Mouse (Mus musculus): ENCODE results near the gene Dnajb5. TPM values are rescaled to one million over a fixed set of nuclear protein-coding genes. Genes with fewer than 3 reads are reported as not detected.
"Not testable (repeated sequence)": the region's sequence is repeated elsewhere in the genome, so short reads cannot be mapped to it uniquely, and the experiment has no call there.

Dnajb5 gene
- total and polyA plus RNA-seq, 2 experiments from 2014 or later = 33.4 to 88.0 TPM

DNA sequence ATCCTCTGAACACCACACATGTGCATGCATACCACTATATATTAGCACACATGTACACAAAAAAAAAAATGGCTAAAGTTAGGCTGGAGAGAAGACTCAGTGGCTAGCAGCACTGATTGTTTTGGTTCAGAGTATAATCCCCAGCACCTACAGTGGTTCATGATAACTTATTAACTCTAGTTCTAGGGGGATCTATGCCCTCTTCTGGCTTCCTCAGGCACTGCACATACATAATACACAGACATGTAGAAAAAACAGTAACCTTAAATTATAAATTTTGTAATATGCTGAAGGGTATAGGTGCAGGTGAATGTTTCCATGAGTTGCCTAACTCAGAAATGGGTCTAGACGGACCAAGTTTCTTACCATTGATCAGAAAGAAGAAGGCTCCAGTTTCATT lies 38.7 kb downstream of the Dnajb5 start:
- Histone ChIP-seq H3K36me3 (ENCODE audit: insufficient read depth, low read length) (peaks cover 88% of the 10 kb centered on the region), H3K4me3 (ENCODE audit: low read length) (no peak overlapping the region), H3K9ac (replicated peaks; ENCODE audit: low read length) (no peak overlapping the region), H3K4me1 (ENCODE audit: insufficient read depth, low read length) (no peaks in the 10 kb centered on the region), H3K27ac (no peak overlapping the region), H3K9me3 (ENCODE audit: low read length) (no peaks in the 10 kb centered on the region), H3K4me2 (ENCODE audit: low read depth, low read length) (no peak overlapping the region), H3K27me3 (ENCODE audit: insufficient read depth, low read length) (no peaks in the 10 kb centered on the region)
- peak; percentile 13; the same call in 1 of the 2 replicates for TF ChIP-seq CTCF (IDR thresholded peaks at IDR 0.05; ENCODE audit: low read depth)
- WGBS = 87% methylated on average over 1 of the region's 1 CpGs
- no peak for DNase-seq (ENCODE audit: low spot score)
- ATAC-seq = no peak

DNA sequence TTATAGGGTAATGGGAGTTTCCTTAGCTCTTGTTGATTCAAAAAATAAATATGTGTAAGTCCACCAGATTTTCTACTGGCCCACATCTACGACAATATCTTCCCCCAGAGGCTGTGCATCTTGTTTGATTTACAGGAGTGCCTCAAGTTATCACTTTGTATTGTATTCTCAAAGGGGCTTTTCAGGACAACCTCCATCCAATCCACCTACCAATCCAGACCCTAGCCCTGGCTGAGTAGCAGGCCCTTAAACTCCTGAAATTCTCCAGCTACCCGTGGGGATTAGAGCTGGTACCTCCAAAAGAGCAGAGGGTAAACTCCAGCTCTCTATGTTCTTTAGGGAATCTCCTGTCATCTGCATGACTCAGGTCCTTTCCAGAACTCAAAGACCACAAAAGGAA lies 48.4 kb downstream of the Dnajb5 start:
- Histone ChIP-seq H3K36me3 (ENCODE audit: insufficient read depth, low read length) (peaks cover 23% of the 10 kb centered on the region), H3K9me3 (ENCODE audit: low read length) (no peaks in the 10 kb centered on the region), H3K4me2 (ENCODE audit: low read depth, low read length) (peak overlapping the region; percentile 93), H3K4me1 (ENCODE audit: insufficient read depth, low read length) (peaks cover 16% of the 10 kb centered on the region), H3K27ac (no peak overlapping the region), H3K27me3 (ENCODE audit: insufficient read depth, low read length) (no peaks in the 10 kb centered on the region), H3K4me3 (ENCODE audit: low read length) (peak overlapping the region; percentile 96; the same call in 1 of the 2 replicates), H3K9ac (replicated peaks; ENCODE audit: low read length) (0 out of 2 replicates have a peak overlapping the region, but pooled peaks have one; percentile 97)
- DNase-seq (ENCODE audit: low spot score) (no peak), ATAC-seq (no peak)
- WGBS = 71% methylated on average over 2 of the region's 2 CpGs
- no peak for TF ChIP-seq CTCF (IDR thresholded peaks at IDR 0.05; ENCODE audit: low read depth)

DNA sequence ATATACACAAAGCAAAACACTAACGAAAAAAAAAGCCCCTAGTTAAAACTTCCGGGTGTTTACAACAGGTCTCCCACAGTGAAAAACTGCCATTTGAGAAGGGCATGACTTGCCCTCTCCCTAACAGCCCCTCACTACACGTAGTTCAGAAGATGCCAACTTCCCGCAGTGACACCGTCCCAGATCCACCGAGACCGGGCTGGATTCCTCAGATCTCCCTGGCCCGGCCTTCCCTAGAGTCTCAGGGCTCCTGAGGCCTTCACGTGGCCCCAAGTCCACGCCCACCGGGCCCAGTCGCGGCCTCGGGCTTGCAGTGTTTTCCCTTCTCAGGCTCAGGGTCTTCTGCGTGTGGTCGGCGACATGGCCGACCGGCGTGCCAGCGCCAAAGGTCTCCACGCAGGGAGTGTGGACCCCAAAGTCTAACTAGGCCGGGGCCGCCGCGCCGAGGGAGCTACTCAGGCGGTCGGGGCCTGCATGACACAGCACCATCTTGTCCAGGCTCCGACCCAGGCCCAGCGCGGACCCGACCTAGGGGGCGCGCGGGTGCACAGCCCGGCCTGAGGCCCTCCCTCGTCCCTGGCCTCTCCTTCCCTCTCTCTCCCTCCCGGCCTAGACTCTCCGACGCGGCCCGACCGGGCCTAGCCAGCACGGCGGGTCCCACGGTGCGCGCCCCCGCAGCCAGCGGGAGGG lies 50.0 kb downstream of the Dnajb5 start:
- H3K27ac ChIP-seq = peak overlapping the region; percentile 99
- peak; percentile 34 for TF ChIP-seq CTCF (IDR thresholded peaks at IDR 0.05; ENCODE audit: low read depth)

DNA sequence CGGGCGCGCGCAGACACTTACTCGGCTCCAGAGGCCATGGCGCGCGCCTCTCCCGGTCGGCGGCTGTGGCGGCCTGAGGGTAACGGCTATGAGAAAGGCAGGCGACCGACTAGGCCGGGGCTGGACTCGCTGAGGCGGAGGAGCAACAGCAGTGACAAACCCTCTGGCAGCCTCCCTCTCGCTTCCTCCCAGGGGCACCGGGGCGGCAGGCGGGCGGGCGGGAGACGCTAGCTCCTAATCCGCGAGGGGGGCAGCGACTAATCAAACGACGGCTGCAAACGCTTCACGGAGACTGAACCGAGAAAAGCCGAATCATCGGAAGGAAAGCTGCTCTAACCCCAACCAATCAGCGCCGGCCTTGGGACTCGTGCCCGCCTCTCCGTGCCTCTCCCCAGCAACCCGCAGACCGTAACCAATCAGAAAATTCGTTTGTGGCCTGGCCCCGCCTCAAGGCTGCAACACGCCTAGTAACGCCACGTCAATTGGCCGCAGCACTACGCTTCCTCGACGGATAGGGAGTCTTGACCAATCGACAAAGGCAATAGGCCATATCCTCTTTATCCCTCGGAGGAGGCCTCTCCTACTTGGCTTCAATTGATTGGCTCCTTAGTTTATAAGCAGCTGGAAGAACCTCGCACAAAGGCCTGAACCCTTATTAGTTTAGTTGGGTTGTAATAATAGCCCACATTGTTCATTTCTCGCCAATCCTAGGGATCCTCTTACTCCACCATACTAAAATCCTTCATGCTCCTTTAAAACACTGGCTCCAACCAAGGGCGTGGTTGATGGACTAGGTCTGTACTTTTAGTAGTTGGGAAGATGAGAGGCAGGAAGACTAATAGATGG lies 50.8 kb downstream of the Dnajb5 start, which contains the start of gene Vcp:
TSS of gene Vcp (minus strand) at position 367 of the 846 bp plus-strand sequence.
- Histone ChIP-seq H3K4me1 (ENCODE audit: insufficient read depth, low read length) (peaks cover 16% of the 10 kb centered on the region), H3K4me3 (ENCODE audit: low read length) (peak within 1 kb of the TSS; percentile 96), H3K27ac (peak within 1 kb of the TSS; percentile 99), H3K9ac (replicated peaks; ENCODE audit: low read length) (peak within 1 kb of the TSS; percentile 97), H3K4me2 (ENCODE audit: low read depth, low read length) (peak within 1 kb of the TSS; percentile 93)
- WGBS = 1% methylated on average over 46 of the region's 56 CpGs
- DNase-seq (ENCODE audit: low spot score) (peak; percentile 99), ATAC-seq (peak; percentile 99)
- H3K9me3 ChIP-seq (ENCODE audit: low read length); H3K36me3 ChIP-seq (ENCODE audit: insufficient read depth, low read length); H3K27me3 ChIP-seq (ENCODE audit: insufficient read depth, low read length): not testable (repeated sequence)

More for the DNA sequence above, 50.0 kb downstream of the Dnajb5 start:
- Histone ChIP-seq H3K9me3 (ENCODE audit: low read length) (no peaks in the 10 kb centered on the region), H3K27me3 (ENCODE audit: insufficient read depth, low read length) (no peaks in the 10 kb centered on the region), H3K36me3 (ENCODE audit: insufficient read depth, low read length) (peaks cover 7% of the 10 kb centered on the region; the same call in 1 of the 2 replicates), H3K9ac (replicated peaks; ENCODE audit: low read length) (peak overlapping the region; percentile 97), H3K4me3 (ENCODE audit: low read length) (peak overlapping the region; percentile 96), H3K4me1 (ENCODE audit: insufficient read depth, low read length) (peaks cover 16% of the 10 kb centered on the region), H3K4me2 (ENCODE audit: low read depth, low read length) (peak overlapping the region; percentile 93)
- under 1% methylated on average over 50 of the region's 51 CpGs for WGBS
- ATAC-seq (peak; percentile 68), DNase-seq (ENCODE audit: low spot score) (peak; percentile 77)

DNA sequence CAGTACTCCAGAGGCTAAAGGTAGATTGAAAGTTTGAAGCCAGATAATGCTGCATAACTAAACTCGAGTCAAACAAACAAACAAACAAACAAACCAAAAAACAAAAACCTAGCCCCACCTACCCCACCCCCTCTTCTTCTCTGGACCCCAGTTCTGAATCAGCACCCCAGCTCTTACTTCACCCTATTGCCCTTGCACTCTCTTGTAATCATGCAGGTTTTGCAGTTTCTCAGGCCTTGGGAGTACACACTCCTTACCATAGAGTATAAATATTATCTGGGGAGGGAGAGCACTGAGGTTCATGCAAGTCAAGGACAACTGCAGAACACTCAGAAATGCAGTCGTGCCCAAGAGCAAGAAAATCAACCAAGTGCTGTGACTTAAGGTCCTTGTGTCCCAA lies 51.7 kb downstream of the Dnajb5 start:
- no peak for ATAC-seq
- no peaks in the 10 kb centered on the region for H3K9me3 ChIP-seq (ENCODE audit: low read length)
- H3K4me1 ChIP-seq (ENCODE audit: insufficient read depth, low read length) = peaks cover 16% of the 10 kb centered on the region
- TF ChIP-seq CTCF (IDR thresholded peaks at IDR 0.05; ENCODE audit: low read depth) = no peak
- WGBS = 90% methylated on average over 2 of the region's 2 CpGs
- H3K27ac ChIP-seq = peak overlapping the region; percentile 73
- H3K4me3 ChIP-seq (ENCODE audit: low read length) = no peak overlapping the region
- no peak overlapping the region for H3K9ac ChIP-seq (replicated peaks; ENCODE audit: low read length)
- no peak for DNase-seq (ENCODE audit: low spot score)
- H3K4me2 ChIP-seq (ENCODE audit: low read depth, low read length) = no peak overlapping the region
- H3K27me3 ChIP-seq (ENCODE audit: insufficient read depth, low read length) = no peaks in the 10 kb centered on the region
- no peaks in the 10 kb centered on the region for H3K36me3 ChIP-seq (ENCODE audit: insufficient read depth, low read length)

GRCm38 (mm10) chr4:43002756-43003439 lies 53.3 kb downstream of the Dnajb5 start:
- H3K9me3 ChIP-seq (ENCODE audit: low read length) = no peaks in the 10 kb centered on the region
- H3K4me2 ChIP-seq (ENCODE audit: low read depth, low read length) = no peak overlapping the region
- peaks cover 11% of the 10 kb centered on the region for H3K4me1 ChIP-seq (ENCODE audit: insufficient read depth, low read length)
- H3K4me3 ChIP-seq (ENCODE audit: low read length) = no peak overlapping the region
- WGBS = 76% methylated on average over 12 of the region's 12 CpGs
- H3K9ac ChIP-seq (replicated peaks; ENCODE audit: low read length) = no peak overlapping the region
- DNase-seq (ENCODE audit: low spot score) (no peak), ATAC-seq (no peak)
- H3K27ac ChIP-seq = no peak overlapping the region
- H3K36me3 ChIP-seq (ENCODE audit: insufficient read depth, low read length) = no peaks in the 10 kb centered on the region
- H3K27me3 ChIP-seq (ENCODE audit: insufficient read depth, low read length) = no peaks in the 10 kb centered on the region
- TF ChIP-seq CTCF (IDR thresholded peaks at IDR 0.05; ENCODE audit: low read depth) = no peak
